Mouse (Mus musculus) testis, adult 2 months (tissue): ENCODE data around the gene Strn4.

Experiments used
- CTCF ChIP-seq: fragments of 200-500 bp; IDR thresholded peaks from 2 replicates; pipeline ENCODE4 v1.5.1; 2012; ENCODE audit warnings: low read depth, mild to moderate bottlenecking, inconsistent platforms, low read length, moderate library complexity; ENCODE audit not compliant: control insufficient read depth, insufficient read depth, insufficient replicate concordance
- POLR2A ChIP-seq: fragments of 200-500 bp; IDR thresholded peaks from 2 replicates; pipeline ENCODE4 v1.6.1; 2012; ENCODE audit warnings: low read depth, mild to moderate bottlenecking, inconsistent platforms, low read length, moderate library complexity; ENCODE audit not compliant: control insufficient read depth

DNA sequence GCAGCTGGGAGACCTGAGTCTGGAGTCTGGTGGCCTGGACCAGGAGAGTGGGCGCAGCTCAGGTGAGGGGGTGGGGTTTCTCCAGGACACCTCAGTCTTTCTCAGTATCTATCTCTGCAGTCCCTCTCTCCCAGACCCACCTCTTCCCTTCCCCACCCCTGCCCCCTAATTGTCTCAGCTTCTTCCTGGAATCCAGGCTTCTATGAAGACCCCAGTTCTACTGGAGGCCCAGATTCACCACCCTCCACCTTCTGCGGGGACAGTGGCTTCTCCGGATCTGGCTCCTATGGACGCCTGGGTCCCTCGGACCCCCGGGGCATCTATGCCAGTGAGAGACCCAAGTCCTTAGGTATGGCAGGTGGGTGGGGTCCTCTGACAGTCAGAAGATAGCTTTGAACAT lies 67.5 kb downstream of the Strn4 start:
- no peak for TF ChIP-seq POLR2A
- TF ChIP-seq CTCF = no peak
